Mouse (Mus musculus) kidney, postnatal 4 days (tissue): ENCODE measurements around the gene Gga1.

Experiments used
- DNase-seq, 2 experiments: peaks; one replicate each; pipeline ENCODE4 v3.0.0; 2021; ENCODE audit warnings: mixed read lengths in 2 of 2

Gga1 gene

DNA sequence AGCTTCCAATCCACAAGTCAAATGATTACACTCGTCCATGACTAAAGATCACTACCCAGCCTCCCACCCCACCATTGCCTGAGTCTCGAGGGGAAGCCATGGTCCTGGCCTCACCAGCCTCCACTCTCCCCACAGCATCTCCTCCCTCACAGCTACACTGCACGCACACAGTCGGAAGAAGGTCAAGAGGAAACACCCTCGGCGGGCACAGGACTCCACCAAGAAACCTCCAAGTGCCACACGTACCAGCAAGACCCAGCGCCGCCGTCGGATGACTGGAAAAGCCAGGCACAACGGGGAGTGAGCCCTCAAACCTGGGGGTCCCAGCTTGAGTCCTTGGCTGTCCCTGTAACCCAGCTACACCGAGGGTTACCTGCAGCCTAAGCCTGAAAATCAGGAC is 63.3 kb downstream of the Gga1 start:
- no peak for DNase-seq

DNA sequence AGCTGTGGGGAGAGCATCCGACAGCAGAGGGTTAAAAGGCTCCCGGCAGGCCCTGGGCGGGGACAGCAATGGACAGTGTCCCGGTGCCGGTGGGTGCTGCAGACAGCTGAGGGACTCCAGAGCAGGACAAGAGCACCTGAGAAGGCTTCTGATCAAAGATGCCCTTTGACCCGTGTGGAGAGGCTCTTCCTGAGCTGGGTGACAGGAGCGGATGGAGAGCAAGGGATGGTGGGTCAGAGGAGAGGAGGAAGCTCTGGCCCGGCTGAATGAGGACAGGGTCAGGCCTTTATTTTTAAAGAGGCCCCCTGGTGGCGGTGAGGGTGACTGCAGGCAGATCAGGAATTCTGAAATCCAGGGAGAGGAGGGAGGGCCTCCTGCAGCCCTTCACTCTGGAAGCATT is 65.7 kb downstream of the Gga1 start:
- peak; percentile 88 to 91 for DNase-seq
